Mouse (Mus musculus) forebrain, embryonic 11.5 days (tissue): Measurements from ENCODE around the gene Psmb10. TPM values are rescaled to one million over a fixed set of nuclear protein-coding genes. Genes with fewer than 3 reads are reported as not detected.

Experiments
- ATAC-seq: fragments of 200-750 bp; cut with Nextera tagmentation; replicated peaks from 2 replicates; pipeline ENCODE4 v1.8.0; 2017; ENCODE audit warnings: moderate TSS enrichment; ENCODE audit not compliant: low FRiP score
- DNase-seq: peaks from one replicate; pipeline ENCODE4 v3.0.0-alpha.2; 2017; ENCODE audit warnings: low spot score
- H3K27ac ChIP-seq: fragments of 300-500 bp; sonication (generic); 2 replicates; pipeline ENCODE4 v1.5.1; 2014; ENCODE audit warnings: low read depth, low read length
- H3K27me3 ChIP-seq: fragments of 300-500 bp; sonication (generic); 2 replicates; pipeline ENCODE4 v1.6.1; 2014; ENCODE audit warnings: mild to moderate bottlenecking, low read length, mixed read lengths; ENCODE audit not compliant: control insufficient read depth, insufficient read depth
- H3K36me3 ChIP-seq: fragments of 300-500 bp; sonication (generic); 2 replicates; pipeline ENCODE4 v1.6.1; 2014; ENCODE audit warnings: mild to moderate bottlenecking, low read length, moderate library complexity, mixed read lengths; ENCODE audit not compliant: control insufficient read depth, insufficient read depth
- H3K4me1 ChIP-seq: fragments of 300-500 bp; sonication (generic); replicated peaks from 2 replicates; pipeline ENCODE4 v1.6.1; 2014; ENCODE audit warnings: low read length, mixed read lengths; ENCODE audit not compliant: control insufficient read depth, insufficient read depth
- H3K4me2 ChIP-seq: fragments of 300-500 bp; sonication (generic); 2 replicates; pipeline ENCODE4 v1.6.1; 2014; ENCODE audit warnings: low read depth, mild to moderate bottlenecking, low read length, moderate library complexity, mixed read lengths; ENCODE audit not compliant: severe bottlenecking
- H3K4me3 ChIP-seq: fragments of 300-500 bp; sonication (generic); 2 replicates; pipeline ENCODE4 v1.5.1; 2014; ENCODE audit warnings: low read depth, low read length
- H3K9ac ChIP-seq: fragments of 300-500 bp; sonication (generic); 2 replicates; pipeline ENCODE4 v1.6.1; 2014; ENCODE audit warnings: low read length
- H3K9me3 ChIP-seq: fragments of 300-500 bp; sonication (generic); 2 replicates; pipeline ENCODE4 v1.6.1; 2016; ENCODE audit warnings: low read length, mixed read lengths; ENCODE audit not compliant: control insufficient read depth
- WGBS: fragments of 180-500 bp; shearing (Covaris S2); extraction: QIAGEN DNeasy Blood & Tissue Kit; methylation state at CpG from one replicate; pipeline ENCODE4 v1.1.7; 2014; 5-methylcytosine and 5-hydroxymethylcytosine counted together
- polyA plus RNA-seq: library from polyadenylated mRNA; unstranded; fragments of >200 nt; fragmentation: Nextera tagmentation; extraction: Ambion mirVana; gene quantifications from 2 replicates; pipeline ENCODE4 v1.2.1, GENCODE M21; 2014

Psmb10 gene
- polyA plus RNA-seq, 1 experiment from 2014 or later, result 20.9 TPM

- WGBS, result 88% methylated on average over 6 of the region's 6 CpGs
- no peak overlapping the region for H3K4me3 ChIP-seq
- no peak for ATAC-seq
Observed at GRCm38 (mm10) chr8:105935105-105935504, 3.1 kb downstream of the Psmb10 start.

DNA sequence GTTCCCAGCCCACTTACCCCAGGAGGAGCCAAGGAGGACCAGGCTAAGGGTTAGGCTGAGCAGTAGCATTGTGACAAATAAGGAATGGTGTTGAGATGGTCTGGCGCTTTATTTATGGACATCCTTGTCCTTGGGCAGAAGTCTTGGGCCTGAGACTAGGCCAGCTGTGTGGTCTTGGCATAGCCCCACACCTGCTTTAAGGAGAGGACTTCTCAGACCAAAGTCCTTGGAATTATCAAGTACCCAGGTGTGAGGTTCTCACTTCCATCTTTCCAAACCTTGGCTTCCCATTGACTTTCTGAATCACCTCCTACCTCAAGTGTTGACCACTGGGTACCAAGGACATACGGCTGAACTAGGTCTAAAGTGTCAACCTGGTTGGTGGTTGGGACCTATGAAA lies 4.5 kb downstream of the Psmb10 start, which contains the start of gene Ctrl:
Gene Ctrl, minus strand, starts transcription at position 101 of the 400 bp plus-strand sequence.
- Histone ChIP-seq H3K4me1 (peaks cover 6% of the 10 kb centered on the region; the same call in 1 of the 2 replicates), H3K27me3 (no peaks in the 10 kb centered on the region), H3K9me3 (no peaks in the 10 kb centered on the region), H3K4me2 (no peak within 1 kb of the TSS), H3K27ac (no peak within 1 kb of the TSS), H3K36me3 (no peaks in the 10 kb centered on the region), H3K9ac (no peak within 1 kb of the TSS), H3K4me3 (no peak within 1 kb of the TSS)
- WGBS, result 100% methylated on average over 2 of the region's 2 CpGs
- DNase-seq (peak; percentile 32), ATAC-seq (no peak)

More at GRCm38 (mm10) chr8:105935105-105935504, 3.1 kb downstream of the Psmb10 start:
- no peaks in the 10 kb centered on the region for H3K36me3 ChIP-seq
- H3K9me3 ChIP-seq, result no peaks in the 10 kb centered on the region
- H3K9ac ChIP-seq, result no peak overlapping the region
- no peaks in the 10 kb centered on the region for H3K27me3 ChIP-seq
- DNase-seq, result no peak
- no peak overlapping the region for H3K4me2 ChIP-seq
- H3K27ac ChIP-seq, result no peak overlapping the region
- peaks cover 6% of the 10 kb centered on the region; the same call in 1 of the 2 replicates for H3K4me1 ChIP-seq

DNA sequence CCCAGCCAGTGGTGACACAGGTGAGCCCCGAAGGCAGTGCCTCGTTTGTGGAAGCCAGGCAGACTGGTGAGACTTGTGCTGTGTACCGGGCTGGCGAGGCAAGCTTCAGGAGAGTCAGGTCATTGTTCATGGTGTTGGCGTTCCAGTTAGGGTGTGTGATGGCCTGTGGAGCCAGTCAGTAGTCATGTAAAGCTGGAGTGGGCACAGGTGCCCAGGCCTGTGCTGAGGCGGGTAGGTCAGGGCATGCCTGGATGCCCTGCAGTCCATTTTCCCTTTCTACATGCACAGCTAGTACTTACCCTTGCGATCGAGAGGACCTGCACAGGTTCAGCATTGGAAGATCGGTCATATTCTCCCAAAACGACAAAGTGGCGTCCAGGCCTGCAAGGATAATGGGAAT lies 5.7 kb downstream of the Psmb10 start:
- WGBS, result 91% methylated on average over 11 of the region's 11 CpGs
- H3K4me1 ChIP-seq, result peaks cover 4% of the 10 kb centered on the region; the same call in 1 of the 2 replicates

DNA sequence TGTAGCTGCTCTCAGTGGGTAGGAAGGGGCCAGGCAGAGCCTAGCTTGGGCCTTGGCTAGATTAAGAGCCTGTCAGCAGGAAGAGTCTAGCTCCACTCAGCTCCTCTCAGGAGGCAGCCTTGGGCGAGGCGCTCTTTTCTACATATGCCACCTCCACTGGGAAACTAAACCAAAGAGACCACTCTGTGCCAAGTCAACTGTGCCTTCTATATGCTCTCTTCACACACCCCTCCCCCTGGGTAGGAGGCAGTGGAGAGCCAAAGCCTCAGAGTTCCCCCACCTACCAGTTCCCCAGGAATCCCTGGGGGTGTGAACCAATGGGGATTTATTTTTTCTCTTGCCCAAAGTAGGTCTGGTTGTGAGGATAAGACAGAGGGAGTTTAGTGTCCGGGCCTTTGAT lies 7.0 kb downstream of the Psmb10 start:
- Histone ChIP-seq H3K9ac (no peak overlapping the region), H3K27ac (no peak overlapping the region), H3K4me3 (no peak overlapping the region), H3K4me1 (peaks cover 2% of the 10 kb centered on the region; the same call in 1 of the 2 replicates), H3K9me3 (no peaks in the 10 kb centered on the region), H3K4me2 (no peak overlapping the region), H3K36me3 (no peaks in the 10 kb centered on the region), H3K27me3 (no peaks in the 10 kb centered on the region)
- DNase-seq (no peak), ATAC-seq (no peak)
- WGBS, result 91% methylated on average over 3 of the region's 3 CpGs

More for the DNA sequence above, 5.7 kb downstream of the Psmb10 start:
- Histone ChIP-seq H3K27me3 (no peaks in the 10 kb centered on the region), H3K36me3 (no peaks in the 10 kb centered on the region), H3K9ac (no peak overlapping the region), H3K9me3 (no peaks in the 10 kb centered on the region), H3K27ac (no peak overlapping the region), H3K4me3 (no peak overlapping the region), H3K4me2 (no peak overlapping the region)
- no peak for ATAC-seq
- no peak for DNase-seq

DNA sequence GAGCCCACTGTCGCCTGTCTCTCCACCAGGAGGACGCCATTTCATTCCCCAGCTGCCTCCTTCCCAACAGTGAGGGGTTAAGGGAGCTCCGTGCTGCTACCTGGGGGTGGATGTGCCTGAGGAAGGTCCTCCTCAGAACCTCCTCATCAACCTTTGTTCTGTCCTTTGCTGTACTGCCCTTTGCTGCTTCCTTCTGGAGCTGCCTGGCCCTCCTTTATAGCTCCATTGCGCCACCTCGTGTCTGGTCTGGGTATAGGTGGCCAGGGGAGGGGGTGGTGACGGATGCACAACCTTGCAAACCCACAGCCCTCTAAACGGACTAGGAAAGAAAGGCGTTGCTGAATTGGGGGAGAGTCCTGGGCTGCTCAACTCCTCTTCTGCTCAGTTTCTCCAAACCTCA lies 7.6 kb downstream of the Psmb10 start:
- H3K27me3 ChIP-seq, result no peaks in the 10 kb centered on the region
- 18% methylated on average over 8 of the region's 8 CpGs for WGBS
- no peak overlapping the region for H3K27ac ChIP-seq

DNA sequence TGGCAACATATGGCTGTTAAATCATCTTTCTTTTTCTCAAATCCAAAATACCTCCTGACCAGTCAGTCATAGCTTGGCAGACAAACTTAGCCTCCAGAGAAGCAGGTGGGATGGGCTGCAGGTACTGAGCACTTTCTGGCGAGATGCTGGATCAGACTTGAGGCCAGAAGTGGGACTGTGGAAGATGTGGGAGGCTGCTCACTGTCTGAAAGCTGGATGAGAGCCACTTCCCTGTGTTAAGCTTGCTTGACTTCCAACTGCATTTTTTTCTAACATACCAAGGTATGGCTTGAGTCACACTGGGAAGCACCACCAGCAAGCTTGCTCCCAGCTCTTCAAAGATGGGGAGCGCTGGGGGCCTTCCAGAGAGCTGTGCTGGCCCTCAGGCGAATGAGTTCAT lies 13.1 kb downstream of the Psmb10 start:
- no peak overlapping the region for H3K4me3 ChIP-seq
- H3K4me2 ChIP-seq, result no peak overlapping the region
- WGBS, result 67% methylated on average over 3 of the region's 3 CpGs
- DNase-seq, result no peak
- no peak for ATAC-seq
- no peaks in the 10 kb centered on the region for H3K36me3 ChIP-seq
- H3K4me1 ChIP-seq, result no peaks in the 10 kb centered on the region
- no peaks in the 10 kb centered on the region for H3K27me3 ChIP-seq
- H3K9ac ChIP-seq, result no peak overlapping the region
- H3K27ac ChIP-seq, result no peak overlapping the region
- no peaks in the 10 kb centered on the region for H3K9me3 ChIP-seq

More for the DNA sequence above, 7.6 kb downstream of the Psmb10 start:
- DNase-seq (peak; percentile 90), ATAC-seq (peak; percentile 71; the same call in 1 of the 2 replicates)
- Histone ChIP-seq H3K4me2 (no peak overlapping the region), H3K4me3 (no peak overlapping the region), H3K4me1 (no peaks in the 10 kb centered on the region), H3K36me3 (no peaks in the 10 kb centered on the region), H3K9me3 (no peaks in the 10 kb centered on the region), H3K9ac (peak overlapping the region; percentile 51)

GRCm38 (mm10) chr8:105919390-105919789 lies 18.9 kb downstream of the Psmb10 start:
- Histone ChIP-seq H3K4me1 (no peaks in the 10 kb centered on the region), H3K36me3 (no peaks in the 10 kb centered on the region; the same call in 1 of the 2 replicates), H3K9me3 (no peaks in the 10 kb centered on the region), H3K4me3 (no peak overlapping the region), H3K27ac (no peak overlapping the region), H3K27me3 (no peaks in the 10 kb centered on the region), H3K4me2 (no peak overlapping the region), H3K9ac (no peak overlapping the region)
- ATAC-seq, result no peak
- WGBS, result 92% methylated on average over 3 of the region's 3 CpGs
- DNase-seq, result no peak

- H3K36me3 ChIP-seq, result no peaks in the 10 kb centered on the region
- no peak for DNase-seq
- ATAC-seq, result no peak
- peak overlapping the region; percentile 98 for H3K9ac ChIP-seq
- no peaks in the 10 kb centered on the region for H3K27me3 ChIP-seq
- peaks cover 2% of the 10 kb centered on the region; the same call in 1 of the 2 replicates for H3K4me1 ChIP-seq
- WGBS, result 39% methylated on average over 16 of the region's 16 CpGs
- H3K27ac ChIP-seq, result 0 out of 2 replicates have a peak overlapping the region, but pooled peaks have one; percentile 57
- peak overlapping the region; percentile 90 for H3K4me3 ChIP-seq
- no peaks in the 10 kb centered on the region for H3K9me3 ChIP-seq
- H3K4me2 ChIP-seq, result peak overlapping the region; percentile 86
Observed at GRCm38 (mm10) chr8:105900941-105901616, 37.2 kb downstream of the Psmb10 start.
